Mouse (Mus musculus) adrenal gland, postnatal 25 days (tissue): ENCODE results near the gene Krtap4-9. TPM values are rescaled to one million over a fixed set of nuclear protein-coding genes. Genes with fewer than 3 reads are reported as not detected.
"Not testable (repeated sequence)": the region's sequence is repeated elsewhere in the genome, so short reads cannot be mapped to it uniquely, and the experiment has no call there.

ENCODE experiments used
- DNase-seq: peaks from one replicate; pipeline ENCODE4 v3.0.0; 2021; ENCODE audit warnings: mixed read lengths
- long read RNA-seq: library from polyadenylated mRNA; stranded (forward); transcript quantifications from one replicate; pipeline ENCODE4 v2.0.0, GENCODE M21; 2021
- total RNA-seq: library from RNA; stranded (reverse); gene quantifications from 2 replicates; pipeline ENCODE4 v1.2.3, GENCODE M21; 2021

Gene Krtap4-9
- total RNA-seq, result not detected in 2 replicates
- long read RNA-seq, result 0 reads

GRCm38 (mm10) chr11:99784900-99785299 lies at the start of gene Krtap4-9:
Gene Krtap4-9 (plus strand): TSS chr11:99785200.
- DNase-seq, result not testable (repeated sequence)

GRCm38 (mm10) chr11:99743985-99744384 lies 41.0 kb upstream of the Krtap4-9 start:
- no peak for DNase-seq

- no peak for DNase-seq
These were observed 26.1 kb upstream of the Krtap4-9 start for GRCm38 (mm10) chr11:99758877-99759276.

GRCm38 (mm10) chr11:99768410-99768809 lies 16.6 kb upstream of the Krtap4-9 start:
- DNase-seq, result no peak

- DNase-seq, result not testable (repeated sequence)
These were observed 12.2 kb upstream of the Krtap4-9 start, which contains the start of gene Gm11595 for GRCm38 (mm10) chr11:99772813-99773212. Gene Gm11595 (minus strand): TSS chr11:99772913.

GRCm38 (mm10) chr11:99778401-99778800 lies 6.6 kb upstream of the Krtap4-9 start:
- no peak for DNase-seq

- DNase-seq, result no peak
These were observed 4.4 kb upstream of the Krtap4-9 start, which contains the start of gene Krtap4-8 for GRCm38 (mm10) chr11:99780604-99781003. Gene Krtap4-8 (minus strand): TSS chr11:99780704.

GRCm38 (mm10) chr11:99793367-99793766 lies 8.4 kb downstream of the Krtap4-9 start, which contains the start of gene Gm11596:
Gene Gm11596 (minus strand): TSS chr11:99793467.
- DNase-seq, result no peak

GRCm38 (mm10) chr11:99798832-99799231 lies 13.8 kb downstream of the Krtap4-9 start, which contains the start of gene Gm11569:
Gene Gm11569 (minus strand): TSS chr11:99798932.
- not testable (repeated sequence) for DNase-seq

GRCm38 (mm10) chr11:99804346-99804745 lies 19.3 kb downstream of the Krtap4-9 start, which contains the start of gene Gm11554:
Gene Gm11554 (minus strand): TSS chr11:99804446.
- not testable (repeated sequence) for DNase-seq

GRCm38 (mm10) chr11:99809792-99810191 lies 24.8 kb downstream of the Krtap4-9 start, which contains the start of gene Krtap4-13:
Gene Krtap4-13 (minus strand): TSS chr11:99809892.
- not testable (repeated sequence) for DNase-seq

GRCm38 (mm10) chr11:99815566-99815965 lies 30.6 kb downstream of the Krtap4-9 start, which contains the start of gene Gm11564:
Gene Gm11564 (minus strand): TSS chr11:99815666.
- DNase-seq, result not testable (repeated sequence)

Other genes starting within 250 kb of the Krtap4-9 start
- not detected in 2 replicates for gene Krt40, start 242.0 kb upstream of the Krtap4-9 start, total RNA-seq
- gene Krtap3-3, start 234.3 kb upstream of the Krtap4-9 start, total RNA-seq, result not detected in 2 replicates
- gene Krtap3-2, start 228.3 kb upstream of the Krtap4-9 start, total RNA-seq, result not detected in 2 replicates
- not detected in 2 replicates for gene Gm11939, start 225.7 kb upstream of the Krtap4-9 start, total RNA-seq
- gene Krtap3-1, start 218.6 kb upstream of the Krtap4-9 start, total RNA-seq, result not detected in 2 replicates
- gene Krtap1-5, start 204.2 kb upstream of the Krtap4-9 start, total RNA-seq, result not detected in 2 replicates
- gene Krtap1-4, start 201.5 kb upstream of the Krtap4-9 start, total RNA-seq, result not detected in 2 replicates
- not detected in 2 replicates for gene Krtap1-3, start 193.9 kb upstream of the Krtap4-9 start, total RNA-seq
- not detected in 2 replicates for gene Krtap9-3, start 187.1 kb upstream of the Krtap4-9 start, total RNA-seq
- gene Gm11938, start 181.9 kb upstream of the Krtap4-9 start, total RNA-seq, result not detected in 2 replicates
- not detected in 2 replicates for gene Gm11937, start 175.0 kb upstream of the Krtap4-9 start, total RNA-seq
- gene Krtap2-4, start 170.4 kb upstream of the Krtap4-9 start, total RNA-seq, result not detected in 2 replicates
- not detected in 2 replicates for gene Gm11562, start 164.8 kb upstream of the Krtap4-9 start, total RNA-seq
- gene Krtap4-1, start 157.0 kb upstream of the Krtap4-9 start, total RNA-seq, result not detected in 2 replicates
- not detected in 2 replicates for gene Krtap4-2, start 150.1 kb upstream of the Krtap4-9 start, total RNA-seq
- not detected in 2 replicates for gene Krtap4-7, start 141.1 kb upstream of the Krtap4-9 start, total RNA-seq
- gene Gm11555, start 135.0 kb upstream of the Krtap4-9 start, total RNA-seq, result not detected in 2 replicates
- not detected in 2 replicates for gene Gm11563, start 126.2 kb upstream of the Krtap4-9 start, total RNA-seq
- not detected in 2 replicates for gene Krtap4-6, start 119.2 kb upstream of the Krtap4-9 start, total RNA-seq
- not detected in 2 replicates for gene Gm14190, start 94.5 kb upstream of the Krtap4-9 start, total RNA-seq
- gene Gm14180, start 50.9 kb upstream of the Krtap4-9 start, total RNA-seq, result not detected in 2 replicates
- not detected in 2 replicates for gene Gm11595, start 12.3 kb upstream of the Krtap4-9 start, total RNA-seq
- gene Krtap4-8, start 4.5 kb upstream of the Krtap4-9 start, total RNA-seq, result not detected in 2 replicates
- not detected in 2 replicates for gene Gm11596, start 8.3 kb downstream of the Krtap4-9 start, total RNA-seq
- gene Gm11569, start 13.7 kb downstream of the Krtap4-9 start, total RNA-seq, result not detected in 2 replicates
- gene Gm11554, start 19.2 kb downstream of the Krtap4-9 start, total RNA-seq, result not detected in 2 replicates
- not detected in 2 replicates for gene Krtap4-13, start 24.7 kb downstream of the Krtap4-9 start, total RNA-seq
- gene Gm11564, start 30.5 kb downstream of the Krtap4-9 start, total RNA-seq, result not detected in 2 replicates
- gene 2300003K06Rik, start 52.9 kb downstream of the Krtap4-9 start, total RNA-seq, result not detected in 2 replicates
- gene Krtap4-16, start 66.4 kb downstream of the Krtap4-9 start, total RNA-seq, result not detected in 2 replicates
- not detected in 2 replicates for gene Gm11568, start 72.7 kb downstream of the Krtap4-9 start, total RNA-seq
- gene Gm11559, start 79.3 kb downstream of the Krtap4-9 start, total RNA-seq, result not detected in 2 replicates
- not detected in 2 replicates for gene Krtap9-1, start 88.2 kb downstream of the Krtap4-9 start, total RNA-seq
- gene Gm11567, start 94.0 kb downstream of the Krtap4-9 start, total RNA-seq, result not detected in 2 replicates
- gene Krtap31-1, start 122.7 kb downstream of the Krtap4-9 start, total RNA-seq, result not detected in 2 replicates
- gene Gm11565, start 129.6 kb downstream of the Krtap4-9 start, total RNA-seq, result not detected in 2 replicates
- not detected in 2 replicates for gene Krtap31-2, start 151.1 kb downstream of the Krtap4-9 start, total RNA-seq
- not detected in 2 replicates for gene Krtap9-5, start 163.3 kb downstream of the Krtap4-9 start, total RNA-seq
- gene Krtap29-1, start 193.9 kb downstream of the Krtap4-9 start, total RNA-seq, result not detected in 2 replicates
- gene Krtap16-1, start 201.4 kb downstream of the Krtap4-9 start, total RNA-seq, result not detected in 2 replicates
- not detected in 2 replicates for gene Krtap17-1, start 208.8 kb downstream of the Krtap4-9 start, total RNA-seq
- gene Krt33a, start 231.0 kb downstream of the Krtap4-9 start, total RNA-seq, result not detected in 2 replicates
- not detected in 2 replicates for gene Krt33b, start 244.7 kb downstream of the Krtap4-9 start, total RNA-seq